Mouse (Mus musculus) testis, adult 2 months (tissue): ENCODE results near the gene Bhlhe41. TPM values are rescaled to one million over a fixed set of nuclear protein-coding genes. Genes with fewer than 3 reads are reported as not detected.

ENCODE experiments used
- H3K27ac ChIP-seq: fragments of 200-500 bp; 2 replicates; pipeline ENCODE4 v1.5.1; 2012; ENCODE audit warnings: low read depth, low read length; ENCODE audit not compliant: control insufficient read depth, insufficient read depth
- H3K27me3 ChIP-seq: fragments of 200-500 bp; 2 replicates; pipeline ENCODE4 v1.6.1; 2012; ENCODE audit warnings: mild to moderate bottlenecking, low read length, moderate library complexity; ENCODE audit not compliant: control insufficient read depth, insufficient read depth
- H3K36me3 ChIP-seq: fragments of 200-500 bp; 2 replicates; pipeline ENCODE4 v1.6.1; 2012; ENCODE audit warnings: mild to moderate bottlenecking, low read length; ENCODE audit not compliant: control insufficient read depth, insufficient read depth
- H3K4me1 ChIP-seq: fragments of 200-500 bp; 2 replicates; pipeline ENCODE4 v1.6.1; 2012; ENCODE audit warnings: low read length; ENCODE audit not compliant: control insufficient read depth, insufficient read depth
- H3K4me3 ChIP-seq: fragments of 200-500 bp; 2 replicates; pipeline ENCODE4 v1.5.1; 2012; ENCODE audit warnings: low read depth, mild to moderate bottlenecking, low read length, moderate library complexity, mixed read lengths; ENCODE audit not compliant: control insufficient read depth
- CTCF ChIP-seq: fragments of 200-500 bp; IDR thresholded peaks from 2 replicates; pipeline ENCODE4 v1.5.1; 2012; ENCODE audit warnings: low read depth, mild to moderate bottlenecking, inconsistent platforms, low read length, moderate library complexity; ENCODE audit not compliant: control insufficient read depth, insufficient read depth, insufficient replicate concordance
- POLR2A ChIP-seq: fragments of 200-500 bp; IDR thresholded peaks from 2 replicates; pipeline ENCODE4 v1.6.1; 2012; ENCODE audit warnings: low read depth, mild to moderate bottlenecking, inconsistent platforms, low read length, moderate library complexity; ENCODE audit not compliant: control insufficient read depth
- polyA plus RNA-seq: library from polyadenylated mRNA; depleted of rRNA; stranded (reverse); fragments of >200 nt; gene quantifications from 2 replicates; pipeline ENCODE4 v1.2.3, GENCODE M21; 2012

The Bhlhe41 gene
- polyA plus RNA-seq, 1 experiment, result 0.40 TPM

- Histone ChIP-seq H3K27me3 (no peaks in the 10 kb centered on the region; the same call in 1 of the 2 replicates), H3K27ac (no peak overlapping the region), H3K4me3 (no peak overlapping the region), H3K4me1 (peaks cover 32% of the 10 kb centered on the region), H3K36me3 (no peaks in the 10 kb centered on the region)
- no peak for TF ChIP-seq POLR2A
- no peak for TF ChIP-seq CTCF
Measured at GRCm38 (mm10) chr6:145861462-145862227, 3.7 kb downstream of the Bhlhe41 start.

DNA sequence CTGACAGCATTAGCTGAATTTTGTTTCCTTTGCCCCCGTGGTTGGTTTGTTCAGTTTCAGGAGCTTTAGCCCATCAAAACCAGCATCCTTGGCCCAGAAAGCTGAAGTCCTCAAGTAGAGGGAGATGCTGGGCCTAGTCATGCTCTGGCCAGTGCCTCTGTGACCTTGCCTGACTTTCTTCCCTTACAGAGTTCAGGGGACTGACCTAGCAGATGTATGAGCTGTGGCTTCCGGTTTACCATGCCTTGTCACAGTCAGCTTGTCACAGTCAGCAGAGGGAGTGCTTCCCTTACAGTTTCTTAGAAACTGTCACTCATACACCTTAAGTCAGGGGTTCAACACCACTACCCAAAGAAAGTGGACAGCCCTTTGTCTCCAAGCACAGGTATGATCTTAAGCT, 5.0 kb downstream of the Bhlhe41 start:
- no peaks in the 10 kb centered on the region for H3K36me3 ChIP-seq
- no peak for TF ChIP-seq CTCF
- no peak for TF ChIP-seq POLR2A
- no peak overlapping the region for H3K27ac ChIP-seq
- H3K4me3 ChIP-seq, result no peak overlapping the region
- no peaks in the 10 kb centered on the region; the same call in 1 of the 2 replicates for H3K27me3 ChIP-seq
- H3K4me1 ChIP-seq, result peaks cover 34% of the 10 kb centered on the region

DNA sequence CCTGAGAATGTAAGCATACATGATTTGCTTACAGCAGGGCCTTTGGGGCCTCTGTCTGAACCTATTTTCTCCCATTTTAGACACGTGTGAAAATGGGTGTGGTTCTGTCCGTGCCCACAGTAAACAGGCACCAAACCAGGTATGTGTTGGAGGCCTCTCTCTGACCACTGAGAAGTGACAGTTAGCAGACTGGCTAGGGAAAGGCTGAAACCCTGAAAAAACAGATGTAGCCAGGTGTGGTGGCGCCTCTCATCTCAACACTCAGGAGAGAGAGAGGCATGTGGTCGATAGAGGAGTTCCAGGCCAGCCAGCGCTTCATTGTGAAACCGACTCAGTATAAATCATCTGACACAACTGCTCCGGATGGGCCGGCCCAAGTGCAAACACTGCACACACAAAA, 6.9 kb downstream of the Bhlhe41 start:
- no peak overlapping the region for H3K4me3 ChIP-seq
- no peak overlapping the region for H3K27ac ChIP-seq
- no peak for TF ChIP-seq CTCF
- TF ChIP-seq POLR2A, result no peak
- H3K4me1 ChIP-seq, result peaks cover 21% of the 10 kb centered on the region
- H3K36me3 ChIP-seq, result no peaks in the 10 kb centered on the region
- H3K27me3 ChIP-seq, result no peaks in the 10 kb centered on the region

GRCm38 (mm10) chr6:145857428-145857827, 7.9 kb downstream of the Bhlhe41 start:
- TF ChIP-seq CTCF (no peak), POLR2A (no peak)
- H3K4me3 ChIP-seq, result no peak overlapping the region
- H3K27ac ChIP-seq, result no peak overlapping the region
- peaks cover 13% of the 10 kb centered on the region for H3K4me1 ChIP-seq
- H3K27me3 ChIP-seq, result no peaks in the 10 kb centered on the region
- H3K36me3 ChIP-seq, result no peaks in the 10 kb centered on the region

- peak overlapping the region; percentile 49 for H3K27ac ChIP-seq
- TF ChIP-seq POLR2A (0 out of 2 replicates have a peak, but pooled peaks have one; percentile 30), CTCF (no peak)
- peak overlapping the region; percentile 27 for H3K4me3 ChIP-seq
- H3K36me3 ChIP-seq, result no peaks in the 10 kb centered on the region
- peaks cover 13% of the 10 kb centered on the region for H3K4me1 ChIP-seq
- no peaks in the 10 kb centered on the region for H3K27me3 ChIP-seq
Measured at GRCm38 (mm10) chr6:145855720-145856551, 9.4 kb downstream of the Bhlhe41 start.

- Histone ChIP-seq H3K27ac (no peak overlapping the region), H3K4me1 (peaks cover 15% of the 10 kb centered on the region), H3K4me3 (no peak overlapping the region), H3K36me3 (no peaks in the 10 kb centered on the region), H3K27me3 (no peaks in the 10 kb centered on the region)
- TF ChIP-seq CTCF, result no peak
- TF ChIP-seq POLR2A, result no peak
Measured at GRCm38 (mm10) chr6:145854756-145855155, 10.6 kb downstream of the Bhlhe41 start.

DNA sequence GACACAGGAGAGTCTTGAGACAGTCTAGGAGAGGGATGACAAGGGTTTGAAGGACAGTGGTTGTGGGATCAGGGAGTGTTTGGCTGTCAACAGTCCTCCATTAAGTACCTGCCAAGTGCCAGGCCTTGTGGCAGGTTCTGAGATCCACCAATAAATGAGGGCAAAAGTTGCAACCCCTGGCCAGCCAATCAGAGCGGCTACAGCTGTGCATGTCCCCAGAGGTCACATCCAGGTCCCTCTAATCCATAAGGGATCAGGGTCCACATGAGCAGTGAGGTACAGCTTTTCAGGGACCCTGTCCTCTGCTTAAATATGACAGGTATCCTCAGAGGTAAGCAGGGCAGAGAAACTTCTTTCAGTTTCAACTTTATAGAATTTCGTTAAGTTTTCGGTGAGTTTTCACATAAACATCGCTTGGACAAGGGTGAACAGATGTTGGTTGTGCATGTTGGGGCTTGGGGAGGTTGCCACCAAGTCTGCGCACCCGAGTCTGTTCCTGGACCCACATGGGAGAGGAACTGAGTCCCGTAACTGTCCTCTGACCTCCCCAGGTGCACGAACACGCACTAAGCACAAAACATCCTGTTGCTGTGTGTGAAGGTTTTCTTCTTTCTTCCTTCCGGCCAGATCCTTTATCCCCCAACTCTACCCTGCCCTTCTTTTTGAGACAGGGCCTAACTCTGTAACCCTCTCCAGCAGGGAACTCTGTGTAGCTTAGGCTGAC, 11.8 kb downstream of the Bhlhe41 start:
- H3K36me3 ChIP-seq, result no peaks in the 10 kb centered on the region
- peaks cover 15% of the 10 kb centered on the region for H3K4me1 ChIP-seq
- no peaks in the 10 kb centered on the region for H3K27me3 ChIP-seq
- no peak for TF ChIP-seq POLR2A
- no peak for TF ChIP-seq CTCF
- H3K27ac ChIP-seq, result no peak overlapping the region
- H3K4me3 ChIP-seq, result no peak overlapping the region
